Mouse (Mus musculus) kidney, adult 2 months (tissue): ENCODE results near the gene Top1. TPM values are rescaled to one million over a fixed set of nuclear protein-coding genes. Genes with fewer than 3 reads are reported as not detected.

Experiments used
- DNase-seq: peaks from one replicate; pipeline ENCODE4 v3.0.0; 2021
- H3K27ac ChIP-seq: fragments of 200-500 bp; 2 replicates; pipeline ENCODE4 v1.5.1; 2012; ENCODE audit warnings: low read depth, low read length, control low read depth, inconsistent platforms; ENCODE audit not compliant: insufficient read depth
- H3K27me3 ChIP-seq: fragments of 200-500 bp; replicated peaks from 2 replicates; pipeline ENCODE4 v1.6.1; 2012; ENCODE audit warnings: mild to moderate bottlenecking, moderate library complexity, low read length, inconsistent platforms; ENCODE audit not compliant: control insufficient read depth, insufficient read depth
- H3K36me3 ChIP-seq: fragments of 200-500 bp; 2 replicates; pipeline ENCODE4 v1.6.1; 2012; ENCODE audit warnings: mild to moderate bottlenecking, moderate library complexity, low read length, inconsistent platforms; ENCODE audit not compliant: control insufficient read depth, insufficient read depth
- H3K4me1 ChIP-seq: fragments of 200-500 bp; 2 replicates; pipeline ENCODE4 v1.6.1; 2011; ENCODE audit warnings: low read length; ENCODE audit not compliant: control insufficient read depth, insufficient read depth
- H3K4me3 ChIP-seq: fragments of 200-500 bp; 2 replicates; pipeline ENCODE4 v1.5.1; 2011; ENCODE audit warnings: mild to moderate bottlenecking, low read depth, low read length, control low read depth; ENCODE audit not compliant: insufficient read depth
- CTCF ChIP-seq: fragments of 200-500 bp; conservative IDR thresholded peaks from 2 replicates; pipeline ENCODE4 v1.5.1; 2011; ENCODE audit warnings: low read depth, mild to moderate bottlenecking, control low read depth, low read length, moderate library complexity, mixed read lengths; ENCODE audit not compliant: insufficient read depth, insufficient read length
- POLR2A ChIP-seq: fragments of 200-500 bp; IDR thresholded peaks from one replicate; pipeline ENCODE4 v1.6.1; 2011; ENCODE audit warnings: low read depth, low read length, control low read depth
- WGBS: fragments of 180-500 bp; shearing (Covaris S2); methylation state at CpG from one replicate; pipeline ENCODE4 v1.1.7; 2018; 5-methylcytosine and 5-hydroxymethylcytosine counted together
- polyA plus RNA-seq: library from polyadenylated mRNA; depleted of rRNA; stranded (reverse); fragments of >200 nt; gene quantifications from 2 replicates; pipeline ENCODE4 v1.2.3, GENCODE M21; 2012

Gene Top1
- polyA plus RNA-seq, 1 experiment = 9.2 TPM

DNA sequence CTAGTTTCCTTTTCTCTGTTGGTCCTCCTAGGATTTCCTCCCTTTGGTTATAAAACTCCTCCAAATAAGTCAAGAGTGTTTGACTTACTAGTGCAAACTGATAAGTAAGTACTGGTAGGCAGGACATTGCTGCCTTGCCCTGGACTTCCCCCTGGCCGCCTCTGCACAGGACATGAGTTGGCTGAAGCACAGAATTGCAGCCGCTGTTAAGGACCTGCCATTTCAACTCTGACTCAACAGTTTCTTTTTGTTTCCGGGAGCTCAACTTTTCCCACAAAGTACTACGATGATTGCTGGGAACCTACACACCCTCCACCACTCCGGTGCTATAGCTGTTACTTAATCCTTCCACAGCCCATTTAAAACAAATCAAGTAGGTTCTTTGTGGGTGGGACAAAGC, 54.6 kb downstream of the Top1 start:
- H3K4me3 ChIP-seq = no peak overlapping the region
- H3K4me1 ChIP-seq = no peaks in the 10 kb centered on the region
- no peaks in the 10 kb centered on the region for H3K27me3 ChIP-seq
- DNase-seq = peak; percentile 60
- WGBS = 38% methylated on average over 5 of the region's 5 CpGs
- peaks cover 11% of the 10 kb centered on the region for H3K36me3 ChIP-seq
- H3K27ac ChIP-seq = 0 out of 2 replicates have a peak overlapping the region, but pooled peaks have one; percentile 28
- TF ChIP-seq CTCF (no peak), POLR2A (no peak)

DNA sequence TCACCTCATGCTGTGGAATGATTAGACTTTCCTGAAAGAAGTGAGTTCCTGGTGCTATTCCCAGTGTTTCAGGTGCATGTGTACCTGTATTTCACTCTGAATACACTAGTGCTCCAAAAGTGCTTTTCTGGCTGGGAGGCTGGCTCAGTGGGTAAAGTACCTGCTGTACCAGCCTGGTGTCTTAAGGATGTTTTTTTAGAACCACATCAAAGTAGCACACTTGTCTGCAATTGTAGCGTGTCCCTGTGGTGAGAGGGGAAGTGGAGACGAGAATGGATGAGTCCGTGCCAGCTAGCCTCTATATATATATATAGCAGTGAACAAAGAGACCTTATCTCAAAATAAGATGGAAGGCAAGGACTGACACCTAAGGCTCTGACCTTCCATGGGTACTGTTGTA, 55.9 kb downstream of the Top1 start:
- H3K27ac ChIP-seq = no peak overlapping the region
- 80% methylated on average over 3 of the region's 3 CpGs for WGBS
- no peak for DNase-seq
- no peak for TF ChIP-seq CTCF
- TF ChIP-seq POLR2A = no peak
- H3K4me3 ChIP-seq = no peak overlapping the region
- no peaks in the 10 kb centered on the region for H3K27me3 ChIP-seq
- peaks cover 11% of the 10 kb centered on the region for H3K36me3 ChIP-seq
- no peaks in the 10 kb centered on the region for H3K4me1 ChIP-seq

DNA sequence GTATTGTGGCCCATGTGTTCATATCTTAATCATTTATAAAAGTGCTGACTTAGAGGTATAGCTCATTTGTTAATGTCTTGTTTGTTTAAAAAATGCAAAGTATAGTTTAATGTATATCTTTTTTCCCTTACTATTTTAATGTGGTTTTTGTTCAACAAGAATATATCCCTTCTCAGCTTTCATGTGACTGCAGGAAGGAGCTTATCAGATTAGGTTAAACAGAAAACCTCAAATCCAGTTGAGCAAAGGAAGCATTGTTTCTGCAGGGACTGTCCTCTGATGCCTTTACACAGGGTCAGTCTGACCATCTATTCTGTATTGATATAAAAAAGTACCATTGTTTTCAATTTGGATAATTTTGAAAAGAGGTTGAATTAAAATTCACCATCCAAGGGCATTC, 57.1 kb downstream of the Top1 start:
- Histone ChIP-seq H3K27me3 (no peaks in the 10 kb centered on the region), H3K4me1 (no peaks in the 10 kb centered on the region), H3K36me3 (peaks cover 9% of the 10 kb centered on the region), H3K4me3 (no peak overlapping the region), H3K27ac (no peak overlapping the region)
- no peak for TF ChIP-seq CTCF
- TF ChIP-seq POLR2A = no peak
- no peak for DNase-seq

- no peak for TF ChIP-seq CTCF
- TF ChIP-seq POLR2A = no peak
- 90% methylated on average over 3 of the region's 3 CpGs for WGBS
- Histone ChIP-seq H3K27me3 (no peaks in the 10 kb centered on the region), H3K36me3 (peaks cover 13% of the 10 kb centered on the region), H3K4me3 (no peak overlapping the region), H3K27ac (no peak overlapping the region), H3K4me1 (no peaks in the 10 kb centered on the region)
- no peak for DNase-seq
These were observed 62.0 kb downstream of the Top1 start for GRCm38 (mm10) chr2:160707673-160708072.

DNA sequence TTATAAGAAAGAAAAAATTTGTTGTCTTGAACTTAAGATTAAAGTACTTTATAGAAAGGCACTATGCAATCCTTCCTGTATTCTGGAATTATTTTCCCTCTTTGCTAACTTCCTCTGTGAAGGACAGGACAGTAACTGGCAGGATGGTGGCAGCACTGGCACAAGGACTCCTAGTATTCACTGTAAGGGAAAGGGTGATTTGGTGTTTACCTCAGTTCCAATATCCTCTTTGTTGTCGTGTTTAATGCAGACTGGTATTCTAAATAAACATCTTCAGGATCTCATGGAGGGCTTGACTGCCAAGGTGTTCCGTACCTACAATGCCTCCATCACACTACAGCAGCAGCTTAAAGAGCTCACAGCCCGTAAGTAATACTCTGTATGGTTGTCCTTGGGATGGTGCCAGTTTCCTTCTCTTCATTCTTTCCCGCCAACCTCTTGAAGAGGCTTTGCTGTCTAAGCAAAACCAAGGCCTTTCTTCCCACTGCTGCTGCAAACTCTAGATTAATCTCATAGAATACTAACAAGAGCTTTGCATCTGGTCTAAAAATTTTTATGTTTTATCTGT, 69.9 kb downstream of the Top1 start:
- no peak overlapping the region for H3K27ac ChIP-seq
- H3K27me3 ChIP-seq = no peaks in the 10 kb centered on the region
- no peak for DNase-seq
- 67% methylated on average over 4 of the region's 4 CpGs for WGBS
- H3K4me3 ChIP-seq = no peak overlapping the region
- H3K36me3 ChIP-seq = peaks cover 18% of the 10 kb centered on the region
- no peaks in the 10 kb centered on the region for H3K4me1 ChIP-seq
- no peak for TF ChIP-seq POLR2A
- TF ChIP-seq CTCF = no peak

- Histone ChIP-seq H3K36me3 (peaks cover 22% of the 10 kb centered on the region), H3K27ac (no peak overlapping the region)
These were observed 71.6 kb downstream of the Top1 start for GRCm38 (mm10) chr2:160717269-160717668.

GRCm38 (mm10) chr2:160718811-160719210, 73.1 kb downstream of the Top1 start:
- 89% methylated on average over 3 of the region's 3 CpGs for WGBS
- Histone ChIP-seq H3K27ac (no peak overlapping the region), H3K36me3 (peaks cover 22% of the 10 kb centered on the region), H3K4me3 (no peak overlapping the region), H3K27me3 (no peaks in the 10 kb centered on the region), H3K4me1 (no peaks in the 10 kb centered on the region)
- TF ChIP-seq POLR2A (no peak), CTCF (no peak)
- DNase-seq = no peak

More at GRCm38 (mm10) chr2:160717269-160717668, 71.6 kb downstream of the Top1 start:
- no peaks in the 10 kb centered on the region for H3K27me3 ChIP-seq
- no peak overlapping the region for H3K4me3 ChIP-seq
- no peaks in the 10 kb centered on the region for H3K4me1 ChIP-seq
- TF ChIP-seq CTCF = peak; percentile 45
- no peak for TF ChIP-seq POLR2A
- WGBS = 72% methylated on average over 5 of the region's 5 CpGs
- DNase-seq = peak; percentile 59

GRCm38 (mm10) chr2:160722714-160723113, 77.0 kb downstream of the Top1 start:
- Histone ChIP-seq H3K27me3 (no peaks in the 10 kb centered on the region), H3K27ac (no peak overlapping the region), H3K4me1 (no peaks in the 10 kb centered on the region), H3K4me3 (no peak overlapping the region), H3K36me3 (peaks cover 17% of the 10 kb centered on the region)
- no peak for DNase-seq
- no peak for TF ChIP-seq POLR2A
- no peak for TF ChIP-seq CTCF
- WGBS = 49% methylated on average over 4 of the region's 4 CpGs
